Mouse (Mus musculus) liver, embryonic 14.5 days (tissue): ENCODE measurements around the gene Ipo13. TPM values are rescaled to one million over a fixed set of nuclear protein-coding genes. Genes with fewer than 3 reads are reported as not detected.

ENCODE experiments used
- ATAC-seq: fragments of 200-750 bp; cut with Nextera tagmentation; 2 replicates; pipeline ENCODE4 v1.8.0; 2017; ENCODE audit warnings: moderate number of reproducible peaks, mild to moderate bottlenecking, moderate library complexity; ENCODE audit not compliant: insufficient read depth
- DNase-seq, 3 experiments: peaks; one replicate each; pipeline ENCODE4 v3.0.0-alpha.2; 2012 to 2013; ENCODE audit warnings: low read depth in 3 of 3, low spot score in 3 of 3
- H3K27ac ChIP-seq: fragments of 300-500 bp; sonication (generic); 2 replicates; pipeline ENCODE4 v1.5.1; 2014; ENCODE audit warnings: moderate library complexity, mild to moderate bottlenecking, control low read depth, inconsistent platforms
- H3K27me3 ChIP-seq: fragments of 300-500 bp; sonication (generic); 2 replicates; pipeline ENCODE4 v1.6.1; 2014; ENCODE audit warnings: mild to moderate bottlenecking, low read length, moderate library complexity; ENCODE audit not compliant: control insufficient read depth, insufficient read depth
- H3K36me3 ChIP-seq: fragments of 300-500 bp; sonication (generic); replicated peaks from 2 replicates; pipeline ENCODE4 v1.6.1; 2014; ENCODE audit warnings: low read depth; ENCODE audit not compliant: control insufficient read depth, insufficient read depth
- H3K4me1 ChIP-seq, 2 experiments: fragments of 200-500 bp in 1 of 2; fragments of 300-500 bp in 1 of 2; sonication (generic) in 1 of 2; replicated peaks; 2 replicates each; pipeline ENCODE4 v1.6.1; 2012 to 2014; ENCODE audit warnings: antibody characterized with exemption in 1 of 2, inconsistent platforms in 1 of 2, low read length in 1 of 2; ENCODE audit not compliant: control insufficient read depth in 2 of 2, insufficient read depth in 2 of 2
- H3K4me2 ChIP-seq: fragments of 300-500 bp; sonication (generic); 2 replicates; pipeline ENCODE4 v1.6.1; 2014; ENCODE audit warnings: low read depth, mild to moderate bottlenecking, control low read depth, moderate library complexity
- H3K4me3 ChIP-seq, 2 experiments: fragments of 200-500 bp in 1 of 2; fragments of 300-500 bp in 1 of 2; sonication (generic) in 1 of 2; 2 replicates each; pipeline ENCODE4 v1.5.1; 2012 to 2014; ENCODE audit warnings: low read depth in 2 of 2, low read length in 2 of 2, mild to moderate bottlenecking in 2 of 2, control low read depth in 1 of 2, inconsistent platforms in 1 of 2, moderate library complexity in 1 of 2; ENCODE audit not compliant: insufficient read depth in 1 of 2
- H3K9ac ChIP-seq: fragments of 300-500 bp; sonication (generic); replicated peaks from 2 replicates; pipeline ENCODE4 v1.6.1; 2014; ENCODE audit warnings: mild to moderate bottlenecking, control low read depth, moderate library complexity
- H3K9me3 ChIP-seq: fragments of 300-500 bp; sonication (generic); 2 replicates; pipeline ENCODE4 v1.6.1; 2016; ENCODE audit warnings: low read length, mixed read lengths; ENCODE audit not compliant: control insufficient read depth
- CTCF ChIP-seq: IDR thresholded peaks from 2 replicates; pipeline ENCODE4 v1.5.1; 2016; ENCODE audit warnings: antibody characterized with exemption, low read depth, control low read depth
- EP300 ChIP-seq: IDR thresholded peaks from 2 replicates; pipeline ENCODE4 v1.6.1; 2016; ENCODE audit warnings: antibody characterized with exemption, low read depth
- WGBS: fragments of 180-500 bp; shearing (Covaris S2); extraction: QIAGEN DNeasy Blood & Tissue Kit; methylation state at CpG from one replicate; pipeline ENCODE4 v1.1.7; 2014; ENCODE audit not compliant: insufficient replicate concordance; 5-methylcytosine and 5-hydroxymethylcytosine counted together
- polyA plus RNA-seq, 2 experiments: library from polyadenylated mRNA; depleted of rRNA in 1 of 2; stranded (reverse) in 1 of 2; unstranded in 1 of 2; fragments of >200 nt; fragmentation: Nextera tagmentation in 1 of 2; extraction: Ambion mirVana in 1 of 2; gene quantifications; 2 replicates each; pipeline versions ENCODE4 v1.2.1 to v1.2.3; 2012 to 2014

Gene Ipo13
- polyA plus RNA-seq, 2 experiments: 14.9 to 16.8 TPM

GRCm38 (mm10) chr4:117862823-117863222 is 52.0 kb downstream of the Ipo13 start:
- peaks cover 100% of the 10 kb centered on the region for H3K36me3 ChIP-seq
- TF ChIP-seq CTCF: no peak
- no peak for TF ChIP-seq EP300
- no peak overlapping the region for H3K4me3 ChIP-seq
- no peak overlapping the region for H3K9ac ChIP-seq
- DNase-seq (no peak), ATAC-seq (0 out of 2 replicates have a peak, but pooled peaks have one; percentile 17)
- peaks cover 0 to 3% of the 10 kb centered on the region in 2 experiments; a peak in 1 of 4 replicates for H3K4me1 ChIP-seq
- H3K4me2 ChIP-seq: no peak overlapping the region
- no peak overlapping the region for H3K27ac ChIP-seq
- no peaks in the 10 kb centered on the region for H3K27me3 ChIP-seq
- 60% methylated on average over 4 of the region's 4 CpGs for WGBS
- H3K9me3 ChIP-seq: no peaks in the 10 kb centered on the region

GRCm38 (mm10) chr4:117860570-117860969 is 54.2 kb downstream of the Ipo13 start:
- no peak overlapping the region for H3K27ac ChIP-seq
- 85% methylated on average over 9 of the region's 9 CpGs for WGBS
- no peak overlapping the region for H3K4me3 ChIP-seq
- no peak for DNase-seq
- no peak for ATAC-seq
- no peaks in the 10 kb centered on the region for H3K4me1 ChIP-seq
- H3K36me3 ChIP-seq: peaks cover 100% of the 10 kb centered on the region
- TF ChIP-seq CTCF (no peak), EP300 (no peak)
- no peak overlapping the region for H3K4me2 ChIP-seq
- no peak overlapping the region for H3K9ac ChIP-seq
- H3K9me3 ChIP-seq: no peaks in the 10 kb centered on the region
- H3K27me3 ChIP-seq: no peaks in the 10 kb centered on the region

DNA sequence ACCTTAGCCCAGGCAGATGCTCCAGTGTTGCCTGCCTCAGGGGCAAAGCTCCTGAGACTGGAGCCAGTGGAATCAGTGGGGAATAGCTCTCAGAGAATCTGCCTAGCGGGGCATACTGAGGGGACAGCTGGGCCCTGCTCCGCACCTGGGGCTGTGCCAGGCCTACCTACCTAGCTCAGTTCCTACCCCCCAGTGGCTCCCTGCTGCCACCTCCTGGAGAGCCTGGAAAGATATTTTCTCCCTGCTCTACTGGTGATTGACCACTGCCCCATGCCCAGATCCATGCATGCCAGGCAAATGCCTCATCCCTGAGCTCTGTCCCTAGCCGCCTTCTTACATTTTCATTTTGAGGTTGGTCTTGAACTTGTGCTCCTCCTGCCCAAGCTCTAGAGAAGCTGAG is 56.0 kb downstream of the Ipo13 start:
- no peaks in the 10 kb centered on the region for H3K27me3 ChIP-seq
- no peak overlapping the region for H3K4me3 ChIP-seq
- WGBS: 78% methylated on average over 3 of the region's 3 CpGs
- no peak for DNase-seq
- H3K9me3 ChIP-seq: no peaks in the 10 kb centered on the region
- H3K4me1 ChIP-seq: no peaks in the 10 kb centered on the region
- H3K4me2 ChIP-seq: no peak overlapping the region
- TF ChIP-seq EP300: no peak
- peak; percentile 89 for TF ChIP-seq CTCF
- H3K9ac ChIP-seq: no peak overlapping the region
- peaks cover 100% of the 10 kb centered on the region for H3K36me3 ChIP-seq
- ATAC-seq: peak; percentile 56
- H3K27ac ChIP-seq: no peak overlapping the region

GRCm38 (mm10) chr4:117855146-117855545 is 59.7 kb downstream of the Ipo13 start:
- TF ChIP-seq CTCF: no peak
- no peak for TF ChIP-seq EP300
- Histone ChIP-seq H3K9me3 (no peaks in the 10 kb centered on the region), H3K36me3 (peaks cover 96% of the 10 kb centered on the region), H3K27me3 (no peaks in the 10 kb centered on the region), H3K4me2 (no peak overlapping the region), H3K4me1 (peaks cover 0 to 4% of the 10 kb centered on the region in 2 experiments; a peak in 1 of 4 replicates), H3K27ac (no peak overlapping the region), H3K4me3 (no peak overlapping the region), H3K9ac (no peak overlapping the region)
- 84% methylated on average over 9 of the region's 9 CpGs for WGBS
- DNase-seq (no peak), ATAC-seq (no peak)

DNA sequence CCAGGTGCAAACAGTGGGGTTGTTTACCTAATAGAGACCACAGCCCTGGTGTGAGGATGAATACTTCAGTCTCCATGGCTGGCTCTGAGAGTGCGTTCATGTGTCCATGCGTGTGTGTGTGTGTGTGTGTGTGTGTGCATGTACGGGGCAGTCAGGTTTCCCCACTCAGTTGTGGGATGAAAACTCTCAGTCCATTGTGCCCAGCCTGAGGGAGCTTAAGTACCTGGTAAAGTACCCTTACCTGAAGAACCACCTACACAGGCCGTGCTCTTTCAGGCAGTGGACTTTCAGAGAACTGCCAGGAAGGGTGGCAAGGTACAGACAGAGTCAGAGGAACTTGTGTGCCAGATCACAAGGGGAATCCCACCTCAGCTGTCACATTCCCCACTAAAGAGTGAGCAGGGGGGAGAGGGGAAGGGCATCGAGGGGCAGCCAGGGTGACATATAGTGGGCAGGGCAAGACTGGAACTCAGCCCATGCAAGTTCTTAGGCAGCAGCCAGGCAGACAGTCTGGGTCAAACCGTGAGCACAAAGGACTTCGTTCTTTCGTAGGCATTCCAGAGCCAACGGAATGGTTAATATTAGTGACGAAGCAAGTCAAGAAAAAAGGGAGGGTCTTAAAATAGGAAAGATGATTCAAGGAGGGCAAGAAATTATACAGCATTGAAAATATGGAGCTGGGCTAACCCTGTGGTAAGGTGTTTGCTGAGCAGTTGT is 62.5 kb downstream of the Ipo13 start:
- Histone ChIP-seq H3K4me1 (peaks cover 0 to 4% of the 10 kb centered on the region in 2 experiments; a peak in 1 of 4 replicates), H3K27ac (no peak overlapping the region), H3K36me3 (peaks cover 94% of the 10 kb centered on the region), H3K9me3 (no peaks in the 10 kb centered on the region), H3K27me3 (no peaks in the 10 kb centered on the region), H3K9ac (no peak overlapping the region), H3K4me3 (no peak overlapping the region), H3K4me2 (no peak overlapping the region)
- 88% methylated on average over 10 of the region's 10 CpGs for WGBS
- DNase-seq: no peak
- TF ChIP-seq CTCF: no peak
- TF ChIP-seq EP300: no peak
- no peak for ATAC-seq
